Mouse (Mus musculus): ENCODE results near the gene Tnks2. TPM values are rescaled to one million over a fixed set of nuclear protein-coding genes. Genes with fewer than 3 reads are reported as not detected.

Gene Tnks2
- total and polyA plus RNA-seq, 3 experiments, result 59.7 to 90.5 (median 73.1) TPM

DNA sequence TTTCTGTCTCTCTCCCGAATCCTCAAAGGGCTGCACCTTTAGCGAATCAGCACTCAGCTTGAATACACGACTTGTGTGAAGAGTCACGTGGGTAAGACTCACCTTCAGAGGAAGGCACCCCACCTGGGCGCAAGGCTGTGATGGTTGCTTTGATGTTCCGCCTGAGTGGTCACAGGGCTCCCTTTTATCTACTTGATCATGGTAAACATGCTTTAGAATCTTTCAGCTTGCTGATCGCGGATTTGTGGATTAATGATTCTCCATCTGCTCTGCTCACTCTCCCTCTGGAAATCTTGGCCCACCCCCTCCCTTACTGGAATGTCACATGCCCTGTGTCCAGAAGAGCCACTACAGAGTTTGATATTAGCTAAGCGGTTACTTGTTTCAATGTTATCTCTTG is 37.1 kb upstream of the Tnks2 start:
- H3K9me3 ChIP-seq (replicated peaks; ENCODE audit: low read length), result no peaks in the 10 kb centered on the region
- no peak for TF ChIP-seq CTCF (conservative IDR thresholded peaks at IDR 0.05 in 1 of 2, IDR thresholded peaks at IDR 0.05 in 1 of 2; ENCODE audit: low read depth in 2 of 2, low read length in 2 of 2)
- no peak for TF ChIP-seq KAT2A (IDR thresholded peaks at IDR 0.05; ENCODE audit: insufficient replicate concordance, low read length)
- TF ChIP-seq GABPA (IDR thresholded peaks at IDR 0.05; ENCODE audit: insufficient replicate concordance, low read depth, low read length), result no peak
- no peak for TF ChIP-seq CHD1 (IDR thresholded peaks at IDR 0.05; ENCODE audit: low read depth, low read length)
- no peak for TF ChIP-seq MXI1 (IDR thresholded peaks at IDR 0.05; ENCODE audit: low read depth, low read length)
- no peak for TF ChIP-seq UBTF (IDR thresholded peaks at IDR 0.05; ENCODE audit: low read depth, low read length)
- no peak for TF ChIP-seq POLR2A (IDR thresholded peaks at IDR 0.05; ENCODE audit: low read depth, low read length)
- TF ChIP-seq TBP (conservative IDR thresholded peaks at IDR 0.05; ENCODE audit: low read depth, low read length), result no peak
- no peak for TF ChIP-seq MEF2A (IDR thresholded peaks at IDR 0.05; ENCODE audit: borderline replicate concordance, low read depth, low read length)
- no peak for TF ChIP-seq HCFC1 (IDR thresholded peaks at IDR 0.05; ENCODE audit: low read depth, low read length)
- H3K9ac ChIP-seq (ENCODE audit: insufficient read depth, low read depth), result no peak overlapping the region
- H3K4me2 ChIP-seq (ENCODE audit: insufficient read depth, low read depth, poor library complexity, severe bottlenecking), result no peak overlapping the region
- no peaks in the 10 kb centered on the region for H3K79me2 ChIP-seq (replicated peaks; ENCODE audit: control insufficient read depth, extremely low read depth, insufficient read depth, poor library complexity, severe bottlenecking)
- dilution Hi-C loops (cut with MboI; ENCODE audit: extremely low pct_ligation_motif_present, extremely low pct_unique_long_range_greater_than_20kb, low sequenced_read_pairs) (no loop called here), in situ Hi-C loops (cut with MboI; ENCODE audit: low pct_ligation_motif_present, low pct_unique_long_range_greater_than_20kb, low sequenced_read_pairs) (no loop called here)
- H3K27me3 ChIP-seq (replicated peaks), result no peaks in the 10 kb centered on the region
- H3K4me1 ChIP-seq (ENCODE audit: control insufficient read depth in 1 of 2, insufficient read depth in 2 of 2), result peaks cover 6 to 17% of the 10 kb centered on the region in 2 experiments; a peak in 3 of 4 replicates
- no peak overlapping the region for H3K4me3 ChIP-seq (replicated peaks in 1 of 3; ENCODE audit: low read depth in 2 of 3, low read length in 2 of 3, poor library complexity in 1 of 3)
- no peak overlapping the region for H3K27ac ChIP-seq (ENCODE audit: insufficient read depth, low read depth)
- DNase-seq (ENCODE audit: extremely low read depth), result no peak
- H3K36me3 ChIP-seq (replicated peaks in 1 of 2; ENCODE audit: control insufficient read depth in 1 of 2, insufficient read depth in 1 of 2, low read length in 1 of 2), result no peaks in the 10 kb centered on the region

DNA sequence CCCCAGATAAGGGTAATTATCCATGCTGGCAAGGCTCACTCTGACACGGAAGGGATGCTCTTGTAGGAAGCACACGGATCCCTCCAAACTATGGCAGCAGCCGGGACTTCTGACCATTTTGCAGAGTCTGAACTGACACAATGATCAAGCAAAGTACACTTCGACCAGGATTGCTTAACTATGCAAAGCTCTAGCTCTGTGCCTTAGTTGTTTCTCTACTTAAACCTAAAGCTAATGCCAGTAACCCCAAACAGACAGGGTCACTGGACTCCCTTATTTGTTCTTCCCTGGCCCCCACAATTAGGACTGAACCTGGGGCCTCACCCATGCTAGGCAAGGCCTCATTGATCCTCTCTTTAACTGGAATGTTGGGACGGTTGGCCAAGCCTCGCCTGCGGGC is 33.7 kb upstream of the Tnks2 start:
- dilution Hi-C loops (cut with MboI; ENCODE audit: extremely low pct_ligation_motif_present, extremely low pct_unique_long_range_greater_than_20kb, low sequenced_read_pairs), result no loop called here
- no peak for DNase-seq (ENCODE audit: extremely low read depth)
- Histone ChIP-seq H3K9ac (ENCODE audit: insufficient read depth, low read depth) (no peak overlapping the region), H3K27me3 (replicated peaks) (no peaks in the 10 kb centered on the region), H3K4me3 (replicated peaks in 1 of 3; ENCODE audit: low read depth in 2 of 3, low read length in 2 of 3, poor library complexity in 1 of 3) (no peak overlapping the region), H3K79me2 (replicated peaks; ENCODE audit: control insufficient read depth, extremely low read depth, insufficient read depth, poor library complexity, severe bottlenecking) (no peaks in the 10 kb centered on the region), H3K27ac (ENCODE audit: insufficient read depth, low read depth) (no peak overlapping the region), H3K4me1 (ENCODE audit: control insufficient read depth in 1 of 2, insufficient read depth in 2 of 2) (peaks cover 4 to 11% of the 10 kb centered on the region in 2 experiments; a peak in 3 of 4 replicates), H3K4me2 (ENCODE audit: insufficient read depth, low read depth, poor library complexity, severe bottlenecking) (no peak overlapping the region), H3K9me3 (replicated peaks; ENCODE audit: low read length) (no peaks in the 10 kb centered on the region), H3K36me3 (replicated peaks in 1 of 2; ENCODE audit: control insufficient read depth in 1 of 2, insufficient read depth in 1 of 2, low read length in 1 of 2) (no peaks in the 10 kb centered on the region)
- in situ Hi-C loops (cut with MboI; ENCODE audit: low pct_ligation_motif_present, low pct_unique_long_range_greater_than_20kb, low sequenced_read_pairs), result no loop called here
- no peak for TF ChIP-seq CHD1 (IDR thresholded peaks at IDR 0.05; ENCODE audit: low read depth, low read length)
- no peak for TF ChIP-seq KAT2A (IDR thresholded peaks at IDR 0.05; ENCODE audit: insufficient replicate concordance, low read length)
- TF ChIP-seq HCFC1 (IDR thresholded peaks at IDR 0.05; ENCODE audit: low read depth, low read length), result no peak

DNA sequence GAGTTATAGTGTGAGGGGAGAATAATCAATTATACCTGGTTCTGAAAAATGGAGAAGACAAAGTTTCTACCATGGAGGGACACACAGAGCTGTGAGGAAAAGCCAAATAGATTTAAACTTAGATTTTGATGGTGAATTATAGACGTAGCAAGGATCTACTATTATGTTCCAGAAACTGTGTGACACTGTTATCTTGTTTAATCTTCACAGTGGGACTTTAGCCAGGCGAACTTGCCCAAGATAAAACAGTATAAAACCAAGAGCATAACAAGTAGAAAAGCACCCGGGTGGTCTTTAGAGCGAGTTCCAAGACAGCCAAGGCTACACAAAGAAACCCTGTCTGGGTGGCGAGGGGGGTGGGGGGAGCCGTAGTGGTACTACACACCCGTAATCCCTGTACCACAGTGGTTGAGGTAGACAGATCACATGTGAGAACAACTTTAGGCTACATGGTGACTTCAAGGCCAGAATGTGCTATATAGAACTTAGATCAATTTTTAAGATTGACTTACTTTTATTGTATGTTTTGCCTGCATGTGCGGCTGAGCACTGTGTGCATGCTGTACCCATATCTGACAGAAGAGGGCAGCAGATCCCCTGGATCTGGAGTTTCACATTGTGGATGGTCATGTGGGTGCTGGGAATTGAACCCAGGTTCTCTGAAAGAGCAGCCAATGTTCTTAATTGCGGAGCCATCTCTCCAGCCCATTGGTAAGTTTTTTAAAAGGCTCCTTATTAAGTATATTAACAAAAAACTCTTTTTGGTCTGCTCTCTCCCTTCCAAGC is 32.0 kb upstream of the Tnks2 start:
- H3K4me1 ChIP-seq (ENCODE audit: control insufficient read depth in 1 of 2, insufficient read depth in 2 of 2), result peaks cover 4 to 11% of the 10 kb centered on the region in 2 experiments; a peak in 3 of 4 replicates
- no peak overlapping the region for H3K4me3 ChIP-seq (replicated peaks in 1 of 3; ENCODE audit: low read depth in 2 of 3, low read length in 2 of 3, poor library complexity in 1 of 3)
- H3K4me2 ChIP-seq (ENCODE audit: insufficient read depth, low read depth, poor library complexity, severe bottlenecking), result no peak overlapping the region
- dilution Hi-C loops (cut with MboI; ENCODE audit: extremely low pct_ligation_motif_present, extremely low pct_unique_long_range_greater_than_20kb, low sequenced_read_pairs) (no loop called here), in situ Hi-C loops (cut with MboI; ENCODE audit: low pct_ligation_motif_present, low pct_unique_long_range_greater_than_20kb, low sequenced_read_pairs) (no loop called here)
- peak; percentile 14 to 30; a peak in 3 of 4 replicates for TF ChIP-seq CTCF (conservative IDR thresholded peaks at IDR 0.05 in 1 of 2, IDR thresholded peaks at IDR 0.05 in 1 of 2; ENCODE audit: low read depth in 2 of 2, low read length in 2 of 2)
- no peak for TF ChIP-seq MAFK (IDR thresholded peaks at IDR 0.05; ENCODE audit: insufficient replicate concordance, low read length)
- no peak for TF ChIP-seq GABPA (IDR thresholded peaks at IDR 0.05; ENCODE audit: insufficient replicate concordance, low read depth, low read length)
- no peak for TF ChIP-seq ZKSCAN1 (IDR thresholded peaks at IDR 0.05; ENCODE audit: borderline replicate concordance, low read depth, low read length)
- H3K27ac ChIP-seq (ENCODE audit: insufficient read depth, low read depth), result no peak overlapping the region
- H3K9me3 ChIP-seq (replicated peaks; ENCODE audit: low read length), result no peaks in the 10 kb centered on the region
- H3K27me3 ChIP-seq (replicated peaks), result no peaks in the 10 kb centered on the region
- DNase-seq (ENCODE audit: extremely low read depth), result no peak
- H3K9ac ChIP-seq (ENCODE audit: insufficient read depth, low read depth), result no peak overlapping the region
- H3K36me3 ChIP-seq (replicated peaks in 1 of 2; ENCODE audit: control insufficient read depth in 1 of 2, insufficient read depth in 1 of 2, low read length in 1 of 2), result no peaks in the 10 kb centered on the region
- no peaks in the 10 kb centered on the region for H3K79me2 ChIP-seq (replicated peaks; ENCODE audit: control insufficient read depth, extremely low read depth, insufficient read depth, poor library complexity, severe bottlenecking)
